Mouse (Mus musculus) erythroblast, embryonic 14.5 days (primary cell): ENCODE results near the gene Hpcal1.

Source experiments
- GATA1 ChIP-seq: IDR thresholded peaks from 2 replicates; pipeline ENCODE4 v1.6.1; 2012; ENCODE audit warnings: low read length, inconsistent platforms, mixed read lengths
- TAL1 ChIP-seq: IDR thresholded peaks from 3 replicates; pipeline ENCODE4 v1.6.1; 2012; ENCODE audit warnings: low read length, inconsistent platforms, mixed read lengths

DNA sequence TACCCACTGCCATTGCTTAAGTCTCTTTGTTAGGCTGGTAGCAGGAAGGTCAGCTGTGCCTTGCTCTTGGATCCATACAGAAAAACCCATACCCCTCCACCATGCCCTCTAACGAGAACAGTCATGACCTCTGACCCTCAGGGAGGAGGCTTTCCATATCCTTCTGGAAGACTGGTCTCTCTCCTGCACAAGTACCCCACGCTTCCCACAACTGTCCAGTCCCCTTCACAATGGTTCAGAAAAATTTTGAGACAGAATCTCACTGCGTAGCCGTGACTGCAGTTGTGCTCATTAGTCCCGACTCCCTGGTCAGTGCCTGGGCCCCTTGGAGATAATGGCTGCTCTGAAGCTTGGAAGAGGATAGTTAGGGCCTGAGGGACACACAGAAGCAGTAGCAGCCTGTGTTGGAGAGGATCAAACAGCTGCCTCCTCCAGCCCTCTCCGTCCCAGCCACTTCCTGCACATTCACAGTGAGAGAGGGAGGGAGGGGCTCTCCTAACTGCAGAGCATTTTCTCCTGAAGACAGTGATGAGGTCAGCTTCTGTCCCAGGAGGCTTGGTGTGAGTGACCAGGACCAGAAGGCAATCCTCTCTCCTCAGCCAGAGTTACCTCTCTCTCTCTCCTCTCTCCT, 16.4 kb upstream of the Hpcal1 start:
- TF ChIP-seq TAL1 (no peak), GATA1 (no peak)
